Mouse (Mus musculus): ENCODE data around the gene Bsg.

Bsg gene

GRCm38 (mm10) chr10:79703541-79703940, 750 bp upstream of the Bsg start:
- no peak for DNase-seq (ENCODE audit: low spot score in 2 of 2)

GRCm38 (mm10) chr10:79704970-79705360, 674 bp downstream of the Bsg start:
- no peak for DNase-seq (ENCODE audit: low spot score in 2 of 2)

GRCm38 (mm10) chr10:79705951-79706350, 1.7 kb downstream of the Bsg start:
- no peak for DNase-seq (ENCODE audit: low spot score in 2 of 2)

- DNase-seq (ENCODE audit: low spot score in 2 of 2): no peak
These were observed 2.3 kb downstream of the Bsg start for GRCm38 (mm10) chr10:79706406-79707094.

GRCm38 (mm10) chr10:79707162-79707561, 2.9 kb downstream of the Bsg start:
- DNase-seq (ENCODE audit: low spot score in 2 of 2): no peak

- DNase-seq (ENCODE audit: low spot score in 2 of 2): no peak
These were observed 3.5 kb downstream of the Bsg start for GRCm38 (mm10) chr10:79707759-79708158.

- no peak for DNase-seq (ENCODE audit: low spot score in 2 of 2)
These were observed 4.4 kb downstream of the Bsg start for GRCm38 (mm10) chr10:79708668-79709067.

- DNase-seq (ENCODE audit: low spot score in 2 of 2): no peak
These were observed 5.0 kb downstream of the Bsg start for GRCm38 (mm10) chr10:79709307-79709706.

- DNase-seq (ENCODE audit: low spot score in 2 of 2): no peak
These were observed 7.7 kb downstream of the Bsg start for GRCm38 (mm10) chr10:79712029-79712428.

- DNase-seq (ENCODE audit: low spot score in 2 of 2): peak; percentile 79 to 85
These were observed 8.3 kb downstream of the Bsg start for GRCm38 (mm10) chr10:79712499-79713126.

GRCm38 (mm10) chr10:79713163-79713562, 8.9 kb downstream of the Bsg start:
- DNase-seq (ENCODE audit: low spot score in 2 of 2): no peak

- no peak for DNase-seq (ENCODE audit: low spot score in 2 of 2)
These were observed 10.7 kb downstream of the Bsg start for GRCm38 (mm10) chr10:79714996-79715395.

GRCm38 (mm10) chr10:79716254-79716987, 12.1 kb downstream of the Bsg start, which contains the start of gene Hcn2:
Gene Hcn2, plus strand, starts transcription at chr10:79716634.
- DNase-seq (ENCODE audit: low spot score in 2 of 2): no peak

GRCm38 (mm10) chr10:79716988-79717355, 12.7 kb downstream of the Bsg start:
- peak; percentile 51 to 52 for DNase-seq (ENCODE audit: low spot score in 2 of 2)

GRCm38 (mm10) chr10:79717640-79718357, 13.5 kb downstream of the Bsg start:
- DNase-seq (ENCODE audit: low spot score in 2 of 2): no peak

- no peak for DNase-seq (ENCODE audit: low spot score in 2 of 2)
These were observed 16.8 kb downstream of the Bsg start for GRCm38 (mm10) chr10:79721089-79721488.

GRCm38 (mm10) chr10:79723047-79723446, 18.8 kb downstream of the Bsg start:
- DNase-seq (ENCODE audit: low spot score in 2 of 2): no peak

- DNase-seq (ENCODE audit: low spot score in 2 of 2): no peak
These were observed 19.4 kb downstream of the Bsg start for GRCm38 (mm10) chr10:79723692-79724091.

GRCm38 (mm10) chr10:79726090-79726489, 21.8 kb downstream of the Bsg start:
- no peak for DNase-seq (ENCODE audit: low spot score in 2 of 2)

- peak; percentile 52 to 67 for DNase-seq (ENCODE audit: low spot score in 2 of 2)
These were observed 24.3 kb downstream of the Bsg start for GRCm38 (mm10) chr10:79728323-79729249.

- no peak for DNase-seq (ENCODE audit: low spot score in 2 of 2)
These were observed 25.2 kb downstream of the Bsg start for GRCm38 (mm10) chr10:79729357-79729965.
